Mouse (Mus musculus): ENCODE measurements at regions not wholly inside any gene's neighbourhood (a gene's known extent, or its start where the extent isn't known, plus 50 kb on each side); places are given as distances from the start of the nearest gene placed in this dataset.

DNA sequence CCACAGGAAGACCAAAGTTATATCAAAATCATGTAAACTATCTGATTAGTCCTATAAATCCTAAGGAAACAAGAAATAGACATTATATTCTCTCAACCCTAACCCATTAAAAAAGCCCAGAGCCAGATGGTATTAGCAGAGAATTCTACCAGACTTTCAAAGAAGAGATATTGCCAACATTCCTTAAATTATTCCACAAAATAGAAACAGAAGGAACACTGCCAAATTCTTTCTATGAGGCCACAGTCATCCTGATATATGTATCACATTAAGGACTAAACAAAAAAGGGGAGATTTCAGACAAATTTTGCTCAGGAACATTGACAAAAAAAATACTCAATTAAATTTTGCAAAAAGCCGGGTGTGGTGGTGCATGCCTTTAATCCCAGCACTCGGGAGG lies 1669.5 kb downstream of the Efnb2 start:
- no peak for TF ChIP-seq POLR2A (IDR thresholded peaks at IDR 0.05; ENCODE audit: borderline replicate concordance, insufficient read depth, low read length)
- no peak for TF ChIP-seq CTCF (IDR thresholded peaks at IDR 0.05; ENCODE audit: borderline replicate concordance, insufficient read depth, low read depth, low read length)

Measured in cerebellum, adult 2 months (tissue).